In genomic region chr19:12007105-12007931, GRCm38 (mm10) we compare ENCODE assay signal across 9 mouse cellular contexts. TPM values are rescaled to one million over a fixed set of nuclear protein-coding genes. Genes with fewer than 3 reads are reported as not detected.
A peak's percentile ranks its signal among the peaks of the same experiment; 100 is the strongest.
DNase-seq lines count a peak whose midpoint lies in the region; ATAC-seq and TF ChIP-seq lines count a peak whose summit lies in the region.
"Had no signal": no experiment of that assay in that cellular context is flagged by ENCODE, and none has a peak within 500 bp of the region (broad histone marks: within the 10 kb centered on the region; RNA-seq: fewer than 3 reads in every experiment).

No protein-coding gene starts in this region.

- H3K4me3 ChIP-seq in thymus, adult 2 months (ENCODE audit: control insufficient read depth, insufficient read depth, low read length): no peak overlapping the region
- peak overlapping the region; percentile 7; the same call in 1 of the 2 replicates for H3K4me3 ChIP-seq in intestine, postnatal 0 days (ENCODE audit: low read depth, low read length)
- H3K4me3 ChIP-seq in lung, adult 2 months (replicated peaks; ENCODE audit: extremely low read depth, low read depth, low read length): peak overlapping the region; percentile 1

- peak overlapping the region; percentile 61 for H3K4me2 ChIP-seq in intestine, postnatal 0 days (replicated peaks; ENCODE audit: low read depth)

- H3K9ac ChIP-seq in intestine, postnatal 0 days (ENCODE audit: low read depth, low read length): no peak overlapping the region

- DNase-seq in thymus, adult 2 months: peak; percentile 32
- no peak for DNase-seq in thymus, adult 18-20 months
- DNase-seq in c-Kit-positive CD71-positive TER-119-negative erythroid progenitor cells, embryonic 14.5 days (ENCODE audit: low read depth): peak; percentile 79
- peak; percentile 52 for DNase-seq in forelimb bud, embryonic 11.5 days (ENCODE audit: low read depth, low spot score)
- peak; percentile 55 for DNase-seq in lung, adult 2 months
- DNase-seq in retina, postnatal 1 day: peak; percentile 77

- H3K9me3 ChIP-seq in intestine, postnatal 0 days (ENCODE audit: control insufficient read depth): no peaks in the 10 kb centered on the region

- WGBS in thymus, adult 2 months: 37% methylated on average over 17 of the region's 17 CpGs
- WGBS in intestine, postnatal 0 days: 20% methylated on average over 17 of the region's 17 CpGs
- WGBS in lung, adult 2 months: 37% methylated on average over 17 of the region's 17 CpGs

- no peaks in the 10 kb centered on the region for H3K27me3 ChIP-seq in thymus, adult 2 months (ENCODE audit: control insufficient read depth, insufficient read depth, low read length)
- H3K27me3 ChIP-seq in intestine, postnatal 0 days (replicated peaks; ENCODE audit: control insufficient read depth, insufficient read depth, low read length): no peaks in the 10 kb centered on the region

- TF ChIP-seq POLR2A in thymus, adult 2 months (IDR thresholded peaks at IDR 0.05; ENCODE audit: control insufficient read depth, extremely low read depth, insufficient read depth, low read length, poor library complexity): no peak
- TF ChIP-seq POLR2A in lung, adult 2 months (IDR thresholded peaks at IDR 0.05; ENCODE audit: borderline replicate concordance, extremely low read depth, low read depth, low read length): no peak

- H3K27ac ChIP-seq in thymus, adult 2 months (ENCODE audit: control insufficient read depth, insufficient read depth, low read length): no peak overlapping the region
- no peak overlapping the region for H3K27ac ChIP-seq in intestine, postnatal 0 days (ENCODE audit: low read depth, low read length)

- no peaks in the 10 kb centered on the region for H3K36me3 ChIP-seq in thymus, adult 2 months (ENCODE audit: control insufficient read depth, insufficient read depth, low read length)
- no peaks in the 10 kb centered on the region for H3K36me3 ChIP-seq in intestine, postnatal 0 days (ENCODE audit: control insufficient read depth, insufficient read depth)

- TF ChIP-seq CTCF in thymus, adult 2 months (IDR thresholded peaks at IDR 0.05; ENCODE audit: borderline replicate concordance, control insufficient read depth, extremely low read depth, insufficient read depth, low read length, poor library complexity): no peak
- peak; percentile 86 for TF ChIP-seq CTCF in intestine, postnatal 0 days (IDR thresholded peaks at IDR 0.05; ENCODE audit: low read depth)
- TF ChIP-seq CTCF in lung, adult 2 months (IDR thresholded peaks at IDR 0.05; ENCODE audit: insufficient read depth, low read length): peak; percentile 38

- ATAC-seq in intestine, postnatal 0 days: no peak
- no peak for ATAC-seq in megakaryocyte progenitor cell, adult 5-6 weeks (replicated peaks; ENCODE audit: poor library complexity)

- H3K4me1 ChIP-seq in thymus, adult 2 months (replicated peaks; ENCODE audit: control insufficient read depth, insufficient read depth, low read length): peaks cover 11% of the 10 kb centered on the region
- H3K4me1 ChIP-seq in intestine, postnatal 0 days (replicated peaks; ENCODE audit: control insufficient read depth, insufficient read depth, low read length): no peaks in the 10 kb centered on the region
- H3K4me1 ChIP-seq in lung, adult 2 months (ENCODE audit: control insufficient read depth, insufficient read depth, low read length): peaks cover 10% of the 10 kb centered on the region

RNA-seq across cellular contexts. Expression of gene Olfr1423, which starts 33.8 kb away (rescaled TPM):
- polyA plus RNA-seq in thymus, adult 2 months (2012; rRNA removed): not detected in 2 replicates
- polyA plus RNA-seq in intestine, postnatal 0 days (2015; fragmentation: Nextera tagmentation; extraction: Ambion mirVana): not detected in 2 replicates
- polyA plus RNA-seq in lung, adult 2 months (2012; rRNA removed): not detected in 2 replicates
- total RNA-seq in megakaryocyte progenitor cell, adult 5-6 weeks (2015): 0.07 TPM in 1 of 2 replicates, not detected in the other
- not detected in 2 replicates for total RNA-seq in megakaryocyte progenitor cell, adult 5-6 weeks (2017)
- total RNA-seq: gastrocnemius, postnatal 4 days had no signal

RNA-seq across cellular contexts. Expression of gene Osbp, which starts 41.6 kb away (rescaled TPM):
- 23.0 and 24.5 TPM in 2 replicates for polyA plus RNA-seq in thymus, adult 2 months (2012; rRNA removed)
- 6.2 and 6.9 TPM in 2 replicates for polyA plus RNA-seq in intestine, postnatal 0 days (2015; fragmentation: Nextera tagmentation; extraction: Ambion mirVana)
- polyA plus RNA-seq in lung, adult 2 months (2012; rRNA removed): 14.0 and 23.4 TPM in 2 replicates
- total RNA-seq in megakaryocyte progenitor cell, adult 5-6 weeks (2015): 35.3 and 40.5 TPM in 2 replicates
- total RNA-seq in megakaryocyte progenitor cell, adult 5-6 weeks (2017): 42.1 and 50.8 TPM in 2 replicates

RNA-seq across cellular contexts. Expression of gene Olfr1424, which starts 55.2 kb away (rescaled TPM):
- not detected in 2 replicates for polyA plus RNA-seq in thymus, adult 2 months (2012; rRNA removed)
- polyA plus RNA-seq in intestine, postnatal 0 days (2015; fragmentation: Nextera tagmentation; extraction: Ambion mirVana): not detected in 2 replicates
- not detected in 2 replicates for polyA plus RNA-seq in lung, adult 2 months (2012; rRNA removed)
- not detected in 2 replicates for total RNA-seq in megakaryocyte progenitor cell, adult 5-6 weeks (2015)
- not detected in 2 replicates for total RNA-seq in megakaryocyte progenitor cell, adult 5-6 weeks (2017)
- total RNA-seq: gastrocnemius, postnatal 4 days had no signal

Comparison
In these comparisons a context has a peak if more than half of its experiments do, and no peak if none do; other contexts are left out.
1. DNase-seq: peak in thymus, adult 2 months (single experiment), c-Kit-positive CD71-positive TER-119-negative erythroid progenitor cells, embryonic 14.5 days (single experiment), forelimb bud, embryonic 11.5 days (single experiment), lung, adult 2 months (single experiment) and retina, postnatal 1 day (single experiment); none in thymus, adult 18-20 months (0 of 2).